Mouse (Mus musculus) mature B cell (primary cell): ENCODE measurements around the gene Wdr4.

Experiments used
- in situ Hi-C: fragments of 300-500 bp; cut with MboI; formaldehyde crosslinking; loops from 2 replicates; pipeline ENCODE4 v1.14.3; 2019

Gene Wdr4

DNA sequence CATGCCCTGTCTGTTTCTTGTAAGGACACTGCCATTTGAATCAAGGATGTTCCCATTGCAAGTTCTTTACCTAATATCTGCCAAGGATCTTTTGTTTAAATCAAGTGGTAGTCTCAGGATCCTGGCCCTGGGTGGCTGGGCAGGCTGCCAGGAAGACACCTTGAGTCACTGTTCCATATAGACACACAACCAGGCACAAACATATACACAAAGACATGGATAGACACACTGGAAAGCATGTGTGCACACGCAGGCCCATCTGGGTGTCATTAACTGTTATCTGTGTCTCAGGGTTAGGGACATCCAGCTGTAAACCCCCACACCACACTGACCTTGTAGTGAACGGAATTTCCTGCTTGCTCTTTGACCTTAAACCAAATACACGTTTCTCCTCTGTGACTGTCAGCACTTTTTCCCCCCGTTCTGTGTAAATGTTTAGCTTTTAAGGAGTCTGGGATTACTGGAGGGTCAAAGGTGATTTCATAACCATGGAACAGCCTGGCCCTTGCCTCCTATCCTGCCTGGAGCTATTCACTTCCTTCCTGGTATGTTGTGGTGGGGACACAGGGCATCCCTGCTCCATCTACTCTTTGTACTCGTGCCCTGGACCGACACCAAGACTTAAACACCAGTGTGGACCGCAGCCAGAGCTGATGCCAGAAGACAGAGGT is 74.6 kb downstream of the Wdr4 start:
- in situ Hi-C loops, result no loop called here
